Mouse (Mus musculus) retina, postnatal 1 day (tissue): ENCODE results near the gene Sh3kbp1.
A peak's percentile ranks its signal among the peaks of the same experiment; 100 is the strongest.

Experiments used
- DNase-seq: peaks from one replicate; pipeline ENCODE4 v3.0.0-alpha.2; 2012

Gene Sh3kbp1

DNA sequence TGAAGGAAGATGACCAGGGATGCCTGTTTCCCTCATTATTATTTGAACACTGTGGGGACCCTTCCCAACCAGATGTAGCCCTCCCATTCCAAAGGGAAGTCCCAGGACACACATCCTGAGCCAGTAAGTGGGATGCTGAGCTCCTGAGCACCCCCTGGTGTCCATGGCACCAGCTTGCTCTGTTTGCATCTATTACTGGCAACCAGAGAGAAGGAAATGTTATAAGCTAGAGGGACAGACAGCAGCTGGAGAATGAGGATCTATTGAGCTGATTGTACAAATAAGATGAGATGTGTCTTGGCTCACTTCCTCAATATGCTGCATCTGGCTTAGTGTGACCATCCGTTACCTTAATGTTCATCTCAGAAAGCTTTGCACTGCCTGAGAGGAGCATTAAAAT is 124.8 kb downstream of the Sh3kbp1 start:
- peak; percentile 23 for DNase-seq

DNA sequence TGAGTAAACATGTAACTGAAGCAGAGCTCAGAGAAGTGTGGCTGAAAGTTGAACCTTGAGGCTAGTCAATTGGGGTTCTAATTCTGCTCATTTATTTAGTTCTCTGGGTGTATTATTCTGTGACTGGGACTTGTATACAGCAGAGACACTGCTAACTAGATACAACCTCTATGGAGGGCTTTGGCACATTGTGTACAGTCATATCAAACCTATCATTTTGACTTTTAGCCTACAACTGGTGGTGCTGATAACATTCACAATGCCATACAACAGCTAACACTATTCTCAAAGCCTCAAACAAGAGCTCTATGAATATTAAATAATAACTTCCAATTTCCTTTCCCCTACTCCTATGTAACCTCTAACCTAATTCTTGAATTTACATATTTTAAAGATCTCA is 129.2 kb downstream of the Sh3kbp1 start:
- no peak for DNase-seq

DNA sequence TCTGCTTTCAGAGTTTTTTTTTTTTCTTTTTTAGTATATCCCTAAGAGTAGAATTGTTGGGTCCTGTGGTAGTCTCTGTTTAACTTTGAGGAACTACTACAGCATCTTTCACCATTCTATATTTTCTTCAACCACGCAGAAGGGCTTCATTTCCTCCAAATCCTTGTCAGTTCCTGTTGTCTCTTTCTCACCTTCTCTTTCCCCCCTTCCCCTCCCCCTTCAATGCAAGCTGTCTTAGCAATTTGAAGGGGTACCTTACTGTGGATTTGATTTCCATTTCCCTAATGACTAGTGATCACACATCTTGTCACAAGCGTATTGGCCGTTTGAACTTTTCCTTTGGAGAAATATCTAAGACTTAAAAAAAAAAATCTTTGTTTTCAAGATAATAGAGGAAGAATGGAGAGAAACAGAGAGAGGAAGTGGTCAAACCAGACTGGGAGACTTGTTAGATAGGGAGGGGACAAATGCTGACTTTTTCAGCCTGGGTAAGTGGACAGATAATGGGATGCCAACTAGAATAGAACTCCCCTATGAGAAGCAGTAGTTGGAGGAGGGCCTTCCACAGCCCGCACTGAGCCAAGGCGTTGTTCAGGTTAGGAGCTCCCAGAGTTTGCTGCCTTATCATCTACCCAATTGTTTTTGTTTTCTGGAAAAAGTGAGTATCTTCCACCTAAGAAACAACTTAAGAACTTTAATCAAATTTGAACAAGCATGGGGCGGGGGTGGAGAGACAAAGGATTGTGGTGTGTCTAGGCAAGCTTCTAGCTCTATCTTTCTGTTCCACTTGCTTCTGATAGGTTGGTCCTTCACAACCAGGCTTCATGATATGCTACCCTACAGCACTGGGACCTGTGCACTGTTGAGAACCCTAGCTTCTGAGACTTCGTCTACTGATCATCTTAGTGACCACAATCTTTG is 130.1 kb downstream of the Sh3kbp1 start:
- DNase-seq = no peak

DNA sequence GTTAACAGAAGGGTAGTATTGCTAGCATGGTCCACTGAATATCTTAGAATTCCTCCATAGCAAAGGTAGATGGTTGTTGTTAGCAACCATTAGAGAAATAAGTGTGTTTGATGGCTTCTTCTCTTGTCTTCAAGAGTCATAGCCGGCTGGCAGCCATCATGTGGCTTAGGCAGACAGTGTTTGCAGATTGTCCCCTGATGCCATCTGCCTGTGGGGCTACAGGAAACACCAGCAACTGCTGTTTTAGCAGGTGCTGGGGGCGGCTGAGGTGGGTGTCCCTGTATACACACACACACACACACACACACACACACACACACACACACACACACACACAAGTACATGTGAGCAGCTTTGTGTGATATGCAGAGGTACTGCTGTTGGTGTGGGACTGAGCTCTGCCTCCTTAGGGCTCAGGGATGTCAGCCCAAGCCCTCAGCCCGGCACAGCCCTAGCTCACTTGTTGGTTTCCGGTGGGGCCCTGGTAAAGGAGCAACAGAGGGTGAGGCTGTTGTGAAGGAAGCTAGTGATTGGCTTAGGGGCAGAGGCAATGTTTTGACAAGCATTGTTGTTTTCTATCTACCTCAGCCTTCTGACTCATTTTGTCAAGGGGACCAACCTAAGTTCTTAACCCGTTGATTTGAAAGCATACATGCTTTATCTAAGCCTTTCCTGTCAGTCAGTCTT is 130.9 kb downstream of the Sh3kbp1 start:
- DNase-seq = no peak

DNA sequence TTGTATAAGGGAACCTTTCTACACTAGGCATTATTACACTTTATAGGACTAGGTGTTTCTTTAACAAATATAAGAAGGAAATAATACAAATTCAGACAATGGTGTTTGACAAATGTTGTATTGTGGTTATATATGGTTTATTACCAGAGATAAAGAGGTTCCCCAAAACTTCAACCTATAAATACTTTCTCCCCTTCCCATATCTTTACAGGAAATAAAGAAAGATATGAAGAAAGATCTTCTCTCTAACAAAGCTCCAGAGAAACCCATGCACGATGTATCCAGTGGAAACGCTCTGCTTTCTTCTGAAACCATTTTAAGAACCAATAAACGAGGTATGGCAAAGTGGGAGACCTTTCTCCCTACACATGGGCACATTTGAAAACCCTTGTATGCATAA is 136.7 kb downstream of the Sh3kbp1 start:
- DNase-seq = no peak

DNA sequence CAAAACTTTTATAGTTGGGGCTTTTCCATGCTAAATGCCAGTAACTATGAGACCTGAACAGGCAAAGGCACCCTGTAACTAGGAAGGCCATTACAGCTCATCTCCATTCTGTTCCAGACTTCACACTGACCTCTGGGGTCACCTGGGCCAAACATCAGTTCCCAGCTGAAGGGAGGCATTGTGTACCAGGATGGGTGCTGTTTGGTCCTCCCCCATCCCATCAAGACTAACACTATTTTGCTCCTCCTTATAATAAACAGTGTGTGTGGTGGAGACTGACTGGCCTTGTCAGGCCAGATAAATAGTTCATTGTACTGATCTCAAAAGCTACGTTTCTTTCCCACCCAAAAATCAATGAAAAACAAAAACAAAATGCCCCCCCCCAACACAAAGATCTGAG is 138.8 kb downstream of the Sh3kbp1 start:
- no peak for DNase-seq

DNA sequence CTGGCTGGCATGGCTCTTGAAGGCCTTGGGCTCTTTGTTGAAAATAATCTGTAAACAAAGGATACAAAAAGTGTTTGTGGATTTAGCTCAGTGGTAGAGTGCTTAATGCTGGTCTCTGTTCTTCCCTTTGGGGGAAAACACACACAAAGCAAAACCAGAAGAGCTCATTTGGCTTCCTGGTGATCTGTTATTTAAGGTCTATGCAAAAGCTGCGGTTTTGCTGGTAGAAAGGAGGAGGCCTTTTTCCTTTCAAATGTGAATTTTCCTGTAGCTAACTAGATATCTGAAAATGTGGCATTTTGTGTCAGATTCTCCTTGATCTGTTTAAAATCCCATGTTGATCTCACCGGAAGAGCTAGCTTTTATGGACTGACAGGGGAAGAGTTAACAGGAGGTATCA is 141.9 kb downstream of the Sh3kbp1 start:
- no peak for DNase-seq

DNA sequence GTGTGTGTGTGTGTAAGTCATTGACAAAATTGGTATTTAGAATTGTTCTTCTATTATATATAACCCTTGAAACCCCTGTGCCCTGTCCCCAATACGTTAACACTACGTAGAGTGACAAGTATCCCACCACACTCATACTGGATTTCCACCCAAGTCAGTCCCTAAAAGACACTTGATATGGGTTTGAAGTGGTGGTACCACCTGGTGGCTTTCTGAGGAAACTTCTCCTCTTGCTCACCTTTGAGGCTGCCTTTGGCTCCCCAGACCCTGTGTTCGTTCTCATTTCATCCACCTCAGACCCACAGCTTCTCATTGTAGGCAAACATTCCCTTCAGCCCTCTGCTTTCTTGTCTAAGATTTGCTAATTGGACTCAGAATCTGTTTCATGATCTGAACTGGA is 142.7 kb downstream of the Sh3kbp1 start:
- DNase-seq = no peak

DNA sequence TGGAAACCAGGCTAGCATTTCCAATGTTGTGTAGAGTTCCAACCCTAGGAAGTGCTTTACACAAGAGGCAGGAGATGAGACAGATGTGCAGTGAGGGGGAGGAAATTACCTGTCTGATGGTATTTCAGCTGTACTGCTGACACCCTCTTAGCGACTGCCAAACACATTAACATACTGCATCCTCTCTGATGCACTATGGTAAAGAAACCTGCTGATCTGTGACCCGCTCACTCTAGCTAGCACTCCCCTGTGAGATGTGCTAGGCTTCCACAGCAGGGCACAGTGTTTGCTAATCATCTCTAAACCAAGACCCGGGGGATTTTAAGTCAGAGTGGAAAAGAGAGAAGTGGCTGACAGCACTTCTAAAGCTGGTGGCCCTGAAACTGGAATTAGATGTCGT is 145.1 kb downstream of the Sh3kbp1 start:
- DNase-seq = no peak

DNA sequence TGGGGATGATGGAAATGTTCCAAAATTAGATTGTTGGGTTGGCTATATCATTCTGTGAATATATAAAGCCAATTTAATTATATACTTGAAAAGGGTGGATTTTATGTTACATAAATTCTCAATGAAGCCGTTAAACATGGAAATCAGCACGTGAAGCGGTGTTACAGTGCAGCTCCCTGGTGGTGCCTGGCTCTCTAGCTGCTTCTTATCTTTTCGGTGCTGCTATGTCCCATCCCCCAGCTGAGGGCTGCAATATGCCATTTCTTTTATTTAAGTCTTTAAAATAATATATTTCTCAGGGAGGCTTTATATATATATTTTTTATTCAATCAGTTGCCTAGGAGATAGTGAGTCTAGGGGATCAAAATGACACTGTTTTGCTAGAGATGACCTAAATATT is 148.0 kb downstream of the Sh3kbp1 start:
- no peak for DNase-seq

DNA sequence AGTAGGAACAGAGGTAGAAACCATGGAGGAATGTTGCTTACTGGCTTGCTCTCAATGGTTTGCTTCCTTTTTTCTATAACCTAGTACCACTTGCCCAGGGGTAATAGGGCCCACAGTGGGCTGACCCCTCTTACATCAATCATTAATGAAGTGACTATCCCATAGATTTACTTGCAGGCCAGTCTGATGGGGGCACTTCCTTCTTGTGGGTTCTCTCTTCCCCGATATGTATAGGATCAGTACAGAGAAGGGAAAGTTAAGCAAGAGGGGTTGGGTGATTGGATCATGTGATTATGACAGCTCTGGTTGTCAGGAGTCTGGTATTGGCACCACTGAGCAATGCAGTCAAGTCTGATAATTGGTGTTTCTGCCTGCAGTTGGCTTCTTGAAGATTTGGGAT is 151.7 kb downstream of the Sh3kbp1 start:
- DNase-seq = no peak

DNA sequence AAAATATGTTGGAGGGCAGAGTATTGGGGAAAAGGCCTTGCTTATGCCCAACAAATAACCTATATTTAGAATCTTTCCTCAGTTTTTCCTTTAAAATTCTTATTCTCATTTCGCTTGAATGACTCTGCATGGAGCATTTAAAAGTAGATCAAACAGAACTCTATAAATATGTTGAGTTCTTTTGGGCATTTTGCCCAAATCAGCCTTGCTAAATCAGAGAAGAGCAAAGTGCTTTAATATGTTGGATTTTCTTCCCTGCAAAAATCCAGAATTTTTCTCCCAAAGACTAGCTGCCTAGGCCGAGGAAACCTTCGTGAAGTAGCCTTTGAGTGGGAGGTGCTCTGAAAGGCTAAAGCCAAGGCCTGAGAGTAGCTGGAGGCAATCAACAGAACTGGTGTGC is 163.4 kb downstream of the Sh3kbp1 start:
- DNase-seq = no peak

DNA sequence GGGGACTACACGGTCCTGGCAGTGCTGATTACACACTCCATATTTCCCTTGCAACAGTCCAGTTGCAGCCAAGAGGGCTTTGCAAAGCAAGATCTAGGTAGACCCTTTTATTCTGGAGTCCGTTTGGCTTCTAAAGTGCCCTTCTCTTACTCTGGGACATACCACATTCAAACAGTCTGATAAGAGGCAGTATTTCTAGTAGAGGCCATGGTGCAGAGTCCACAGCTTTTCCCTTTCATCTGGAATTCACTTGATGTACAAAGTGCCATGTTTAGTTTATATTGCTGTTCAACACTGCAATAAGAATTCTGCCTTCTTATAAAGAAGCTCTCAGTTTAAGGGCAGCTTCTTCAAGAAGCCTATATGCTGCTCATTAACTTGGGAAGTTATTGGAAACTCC is 168.5 kb downstream of the Sh3kbp1 start:
- DNase-seq = no peak

DNA sequence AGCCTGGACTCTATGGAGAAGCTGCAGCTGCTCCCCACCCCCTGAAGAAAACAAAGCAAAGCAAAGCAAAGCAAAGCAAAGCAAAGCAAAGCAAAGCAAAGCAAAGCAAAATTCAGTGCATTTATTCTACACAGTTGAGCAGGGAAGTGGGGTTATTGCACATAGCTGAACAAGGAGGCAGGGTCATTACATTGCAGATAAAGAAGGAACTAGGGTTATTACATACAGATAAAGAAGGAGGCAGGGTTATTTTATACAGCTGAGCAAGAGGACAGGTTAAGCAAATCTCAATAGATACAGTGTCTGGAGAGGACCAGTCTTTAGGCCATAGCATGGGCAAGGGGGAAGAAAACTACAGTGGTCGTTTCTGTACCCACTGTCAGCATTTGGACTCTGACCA is 177.3 kb downstream of the Sh3kbp1 start:
- DNase-seq = no peak

DNA sequence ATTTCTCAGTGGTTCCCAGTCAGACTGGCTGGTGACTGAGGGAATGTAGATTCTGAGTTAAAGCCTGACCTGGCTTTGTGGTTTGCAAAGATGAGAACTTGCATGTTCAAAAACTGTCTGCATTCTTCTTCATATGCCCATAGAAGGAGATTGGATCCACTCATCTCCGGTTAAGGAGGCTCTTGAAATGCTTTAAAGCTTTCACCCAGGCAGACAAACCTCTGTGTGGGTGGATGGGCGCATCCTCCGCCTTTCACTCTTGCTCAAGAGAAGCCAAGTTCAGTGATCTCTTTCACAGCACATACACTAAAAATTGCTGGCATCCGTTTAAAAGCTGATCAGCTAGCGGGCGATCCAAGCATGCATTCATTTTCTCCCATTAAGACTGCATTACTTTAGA is 182.4 kb downstream of the Sh3kbp1 start:
- no peak for DNase-seq

DNA sequence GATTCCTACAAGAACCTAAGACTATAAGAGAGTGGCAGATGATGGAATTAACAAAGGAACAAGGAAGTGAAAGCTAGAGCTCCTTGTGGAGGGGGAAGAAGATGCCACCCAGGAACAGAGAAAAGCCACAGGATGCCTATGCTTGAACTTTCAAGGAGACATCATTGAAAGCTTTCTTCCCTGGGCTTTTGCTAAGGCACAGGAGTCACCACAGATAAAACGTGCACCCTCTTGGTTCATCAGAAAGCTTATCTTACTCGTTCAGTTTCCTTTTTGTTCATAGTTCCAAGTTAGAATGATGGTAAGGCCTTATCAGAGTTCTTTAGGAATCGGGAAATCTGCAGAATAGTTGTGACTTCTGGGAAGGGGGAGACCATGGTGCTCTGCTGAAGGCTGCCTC is 183.4 kb downstream of the Sh3kbp1 start:
- no peak for DNase-seq

DNA sequence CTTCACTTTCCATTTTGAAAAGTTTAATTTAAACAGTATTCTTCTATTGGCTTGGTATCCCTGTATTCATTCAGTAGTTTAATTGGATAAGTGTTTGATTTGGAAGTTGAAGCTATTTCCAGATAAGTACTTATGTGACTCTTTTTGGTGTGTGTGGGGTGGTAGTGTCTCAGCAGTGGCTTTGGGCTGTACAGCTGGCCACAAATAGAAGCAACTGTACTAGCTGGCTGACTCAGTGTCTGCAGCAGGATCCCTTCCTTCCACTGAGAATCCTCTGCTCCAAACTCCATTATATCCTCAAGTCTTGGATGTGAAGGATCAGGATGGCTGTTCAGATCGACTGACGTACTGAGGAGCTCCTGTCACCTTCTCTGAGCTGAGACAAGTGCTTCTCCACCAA is 190.4 kb downstream of the Sh3kbp1 start:
- no peak for DNase-seq

DNA sequence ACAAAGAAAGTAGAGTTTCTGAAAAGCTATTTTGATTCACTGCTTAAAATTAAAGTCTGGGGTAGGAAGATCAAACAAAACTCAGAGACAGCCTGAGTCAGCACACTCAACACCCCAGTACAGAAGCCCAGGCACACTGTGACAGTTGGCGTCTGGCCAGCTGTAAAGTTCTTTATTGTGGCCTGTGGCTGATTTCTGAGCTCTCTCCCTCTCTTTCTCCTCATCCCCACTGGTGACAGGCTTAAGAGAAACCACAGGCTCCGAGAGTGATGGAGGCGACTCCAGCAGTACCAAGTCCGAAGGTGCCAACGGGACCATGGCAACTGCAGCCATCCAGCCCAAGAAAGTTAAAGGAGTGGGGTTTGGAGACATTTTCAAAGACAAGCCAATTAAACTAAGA is 201.1 kb downstream of the Sh3kbp1 start:
- no peak for DNase-seq

DNA sequence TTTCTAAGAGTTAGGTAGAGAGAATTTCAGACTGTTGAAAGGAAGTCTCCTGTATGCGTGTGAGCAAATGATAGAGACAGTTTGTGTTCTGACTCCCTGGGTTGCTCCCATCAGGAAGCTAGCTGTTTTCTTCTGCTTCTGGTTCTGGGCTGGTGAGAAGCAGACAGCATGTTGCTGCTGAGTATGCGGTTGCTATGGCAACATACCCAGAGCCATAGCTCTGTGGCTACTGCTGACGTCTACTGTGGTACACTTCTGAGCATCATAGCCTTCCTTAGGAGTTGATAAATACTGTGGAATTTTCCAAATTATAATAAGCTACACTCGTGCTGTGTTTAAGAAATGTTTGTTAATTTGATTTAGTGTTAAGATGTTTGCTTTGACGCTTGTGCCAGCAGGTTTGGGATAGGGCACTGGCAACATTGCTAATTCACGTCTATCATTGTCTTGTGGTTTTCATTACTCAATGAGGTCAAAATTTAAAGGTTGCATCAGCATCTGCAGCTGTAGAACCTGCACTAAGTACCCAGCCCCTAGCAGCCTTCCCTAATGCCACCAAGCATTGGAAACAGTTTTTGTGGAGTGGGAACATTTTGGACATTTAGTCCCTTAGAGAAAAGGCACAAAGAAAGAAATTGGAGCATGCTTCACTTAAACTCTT is 202.2 kb downstream of the Sh3kbp1 start:
- peak; percentile 44 for DNase-seq

DNA sequence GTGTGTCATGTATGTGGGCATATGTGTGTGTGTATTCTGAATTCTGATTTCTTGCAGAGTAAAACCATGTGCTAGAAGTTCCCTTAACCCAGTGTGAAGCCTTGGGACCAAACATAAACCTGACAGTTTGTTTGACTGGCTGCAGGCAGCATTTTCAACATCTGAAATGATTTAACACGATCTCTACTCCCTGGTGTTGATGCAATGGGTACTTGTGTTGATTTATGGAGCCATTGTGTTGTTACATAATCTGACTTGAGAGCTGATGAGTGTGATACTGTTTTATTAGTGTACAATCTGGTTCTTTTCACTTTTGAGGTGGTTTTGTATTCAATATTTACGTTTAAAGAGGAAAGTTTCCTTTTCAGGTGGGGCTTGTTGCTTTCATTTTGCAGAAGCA is 204.1 kb downstream of the Sh3kbp1 start:
- no peak for DNase-seq

DNA sequence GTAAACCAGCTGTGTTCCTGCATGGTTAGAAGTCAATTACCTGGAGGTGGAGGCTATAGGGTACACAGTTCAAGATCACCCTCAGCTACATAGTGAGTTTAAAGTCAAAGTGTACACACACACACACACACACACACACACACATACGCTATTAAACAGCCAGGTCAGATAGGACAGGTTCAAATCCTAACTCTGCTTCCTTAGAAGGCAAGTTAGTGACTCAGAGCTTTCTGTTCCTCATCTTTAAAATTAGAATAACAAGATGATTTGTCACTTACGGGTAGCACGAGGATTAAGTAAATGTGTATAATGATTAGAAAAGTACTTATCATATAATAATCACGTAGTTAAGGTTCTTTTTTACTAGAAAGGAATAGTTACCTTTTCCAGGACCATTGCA is 208.2 kb downstream of the Sh3kbp1 start:
- DNase-seq = no peak

DNA sequence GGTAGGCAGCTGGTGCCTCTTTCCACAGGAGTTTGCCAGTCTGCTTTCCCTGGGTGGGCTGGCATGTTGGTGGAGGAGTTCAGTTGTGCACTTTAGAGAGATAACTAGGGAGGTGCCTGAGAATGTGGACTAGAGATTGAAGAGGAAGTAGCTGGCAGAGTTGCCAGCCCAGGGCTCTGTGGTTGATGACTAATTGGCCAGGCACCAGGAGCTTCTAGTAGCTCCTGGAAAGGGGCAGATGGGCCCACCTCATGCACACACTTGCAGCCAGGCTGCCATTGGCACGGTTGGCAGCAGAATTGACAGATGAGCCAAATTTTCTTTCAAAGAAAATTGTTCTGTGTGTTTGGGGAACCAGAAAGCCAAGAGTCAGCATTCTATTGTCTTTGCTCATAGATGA is 210.3 kb downstream of the Sh3kbp1 start:
- DNase-seq = no peak

DNA sequence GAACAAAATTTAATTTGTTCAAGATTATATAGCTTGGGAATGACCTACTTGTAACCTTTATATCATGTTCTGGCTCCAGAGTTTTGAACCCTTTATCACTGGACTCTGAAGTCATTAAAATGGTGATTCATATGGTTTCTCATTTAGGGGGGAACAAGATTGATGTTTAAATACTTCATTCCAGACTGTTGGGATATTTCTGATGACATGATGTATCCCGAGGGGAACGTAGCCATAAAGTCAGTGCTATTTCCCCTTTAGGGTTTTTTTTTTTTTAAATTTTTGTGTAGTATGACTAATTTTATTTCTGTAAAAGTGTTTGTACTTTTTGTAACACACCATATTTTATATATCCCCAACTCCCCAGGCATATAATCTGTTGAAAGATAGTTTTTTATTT is 212.7 kb downstream of the Sh3kbp1 start:
- no peak for DNase-seq

DNA sequence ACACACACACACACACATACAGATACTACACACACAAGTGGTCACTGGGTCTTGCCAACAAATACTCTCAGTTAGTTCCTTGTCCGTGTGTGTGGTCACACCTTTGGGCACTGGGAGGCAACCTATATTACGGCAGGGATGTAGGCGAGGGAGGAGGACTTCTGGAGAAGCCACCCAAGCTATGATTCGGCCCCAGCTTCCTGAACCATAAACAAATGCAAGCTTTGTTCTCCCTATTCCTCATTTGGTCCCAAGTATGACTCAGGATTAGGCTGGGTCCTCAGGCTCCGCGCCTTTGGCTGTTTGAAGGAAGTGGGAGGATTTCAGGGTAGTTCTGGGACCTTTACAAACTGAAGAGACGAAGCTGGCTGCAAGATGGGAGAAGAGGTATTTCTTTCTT is 213.2 kb downstream of the Sh3kbp1 start:
- no peak for DNase-seq
